Comparison of ENCODE assay signal across 4 mouse cellular contexts in the genomic region with DNA sequence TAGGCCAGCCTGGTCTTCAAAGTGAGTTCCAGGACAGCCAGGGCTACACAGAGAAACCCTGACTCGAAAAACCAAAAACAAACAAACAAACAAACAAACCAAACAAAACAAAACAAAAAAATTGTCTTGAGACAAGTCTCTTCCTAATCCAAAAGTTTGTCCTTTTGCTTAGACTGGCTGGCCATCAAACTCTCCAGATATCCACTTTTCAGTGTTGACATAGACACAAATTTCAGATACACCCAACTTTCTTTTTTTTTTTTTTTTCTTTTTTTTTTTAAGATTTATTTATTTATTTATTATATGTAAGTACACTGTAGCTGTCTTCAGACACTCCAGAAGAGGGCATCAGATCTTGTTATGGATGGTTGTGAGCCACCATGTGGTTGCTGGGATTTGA. TPM values are rescaled to one million over a fixed set of nuclear protein-coding genes. Genes with fewer than 3 reads are reported as not detected.
"Had no signal": no experiment of that assay in that cellular context is flagged by ENCODE, and none has a peak within 500 bp of the region (broad histone marks: within the 10 kb centered on the region; RNA-seq: fewer than 3 reads in every experiment).

No protein-coding gene starts in this region.

RNA-seq across cellular contexts. Expression of gene Gpr179, which starts 39.0 kb away (rescaled TPM):
- total RNA-seq: common myeloid progenitor, adult 5-6 weeks; heart, adult 18-20 months had no signal
- polyA plus RNA-seq: erythroblast, embryonic 14.5 days; heart, adult 2 months had no signal
